ENCODE assay signal across 8 mouse cellular contexts in genomic region chr17:83214674-83215528, GRCm38 (mm10). TPM values are rescaled to one million over a fixed set of nuclear protein-coding genes. Genes with fewer than 3 reads are reported as not detected.
DNase-seq lines count a peak whose midpoint lies in the region; ATAC-seq and TF ChIP-seq lines count a peak whose summit lies in the region.

TSS of gene Pkdcc (plus strand) at chr17:83215292.

- no peak for TF ChIP-seq CTCF in hindbrain, postnatal 0 days (IDR thresholded peaks at IDR 0.05; ENCODE audit: low read depth)

- H3K4me1 ChIP-seq in hindbrain, postnatal 0 days (ENCODE audit: insufficient read depth, low read length), result peaks cover 27% of the 10 kb centered on the region
- H3K4me1 ChIP-seq in megakaryocyte, embryonic 14.5 days, result peaks cover 22% of the 10 kb centered on the region

- peak; percentile 85 for DNase-seq in adipocyte (ENCODE audit: low spot score)
- peak; percentile 70 to 79 for DNase-seq in cerebellum, postnatal 4 days (ENCODE audit: low spot score in 2 of 2)
- DNase-seq in gastrocnemius, postnatal 10 days, result peak; percentile 96
- peak; percentile 91 for DNase-seq in hindbrain, postnatal 0 days (ENCODE audit: low spot score)
- DNase-seq in left cerebral cortex, postnatal 10 days (ENCODE audit: extremely low spot score in 1 of 2, low spot score in 2 of 2), result peak; percentile 59 to 95
- DNase-seq in right cerebral cortex, postnatal 14 days, result peak; percentile 81
- peak; percentile 92 for DNase-seq in urinary bladder, postnatal 4 days (ENCODE audit: low spot score in 2 of 2)

- H3K4me2 ChIP-seq in hindbrain, postnatal 0 days (ENCODE audit: low read depth, low read length), result peak within 1 kb of the TSS; percentile 99

- H3K27me3 ChIP-seq in hindbrain, postnatal 0 days (ENCODE audit: insufficient read depth, low read length), result no peaks in the 10 kb centered on the region
- H3K27me3 ChIP-seq in megakaryocyte, embryonic 14.5 days (replicated peaks), result peaks cover 95% of the 10 kb centered on the region

- ATAC-seq in hindbrain, postnatal 0 days, result peak; percentile 87

- H3K27ac ChIP-seq in hindbrain, postnatal 0 days, result peak within 1 kb of the TSS; percentile 88

- intact Hi-C loops in left cerebral cortex, postnatal 10 days (cut with DNase I), result no loop called here

- H3K9ac ChIP-seq in hindbrain, postnatal 0 days (replicated peaks; ENCODE audit: low read length), result peak within 1 kb of the TSS; percentile 93

- no peaks in the 10 kb centered on the region for H3K36me3 ChIP-seq in hindbrain, postnatal 0 days (ENCODE audit: insufficient read depth, low read length)
- no peaks in the 10 kb centered on the region for H3K36me3 ChIP-seq in megakaryocyte, embryonic 14.5 days (replicated peaks; ENCODE audit: low read length)

- H3K9me3 ChIP-seq in hindbrain, postnatal 0 days (ENCODE audit: low read length), result no peaks in the 10 kb centered on the region
- H3K9me3 ChIP-seq in megakaryocyte, embryonic 14.5 days, result no peaks in the 10 kb centered on the region

- WGBS in hindbrain, postnatal 0 days, result 2% methylated on average over 74 of the region's 105 CpGs

- H3K4me3 ChIP-seq in hindbrain, postnatal 0 days (ENCODE audit: low read length), result peak within 1 kb of the TSS; percentile 74
- peak within 1 kb of the TSS; percentile 90 for H3K4me3 ChIP-seq in megakaryocyte, embryonic 14.5 days (replicated peaks)

RNA-seq across cellular contexts. Expression of gene Pkdcc, which starts in this region (rescaled TPM):
- 10 to 100 TPM; 54.0 to 54.2 TPM for total RNA-seq in gastrocnemius, postnatal 10 days (2021)
- total RNA-seq in hindbrain, postnatal 0 days (2014; rRNA removed), result 61.0 and 65.5 TPM in 2 replicates
- polyA plus RNA-seq in hindbrain, postnatal 0 days (2015; fragmentation: Nextera tagmentation; extraction: Ambion mirVana), result 3.3 and 3.8 TPM in 2 replicates
- total RNA-seq in left cerebral cortex, postnatal 10 days (2021), result 10 to 100 TPM; 16.7 to 19.8 TPM
- polyA plus RNA-seq in megakaryocyte, embryonic 14.5 days (2012; ENCODE audit: insufficient read depth, low replicate concordance), result 9.7 TPM in 1 of 2 replicates, not detected in the other

Comparison
In these comparisons a context has a peak if more than half of its experiments do, and no peak if none do; other contexts are left out.
1. Peak in every context shown above with its lines: DNase-seq, ATAC-seq, H3K4me3 ChIP-seq and H3K27ac ChIP-seq.